Mouse (Mus musculus) embryonic facial prominence, embryonic 11.5 days (tissue): ENCODE results near the gene Scyl2. TPM values are rescaled to one million over a fixed set of nuclear protein-coding genes. Genes with fewer than 3 reads are reported as not detected.
"Not testable (repeated sequence)": the region's sequence is repeated elsewhere in the genome, so short reads cannot be mapped to it uniquely, and the experiment has no call there.

Experiments
- ATAC-seq: fragments of 200-750 bp; cut with Nextera tagmentation; replicated peaks from 2 replicates; pipeline ENCODE4 v1.8.0; 2017; ENCODE audit warnings: low read depth; ENCODE audit not compliant: insufficient number of reproducible peaks, low FRiP score, low TSS enrichment
- DNase-seq: peaks from one replicate; pipeline ENCODE4 v3.0.0-alpha.2; 2015; ENCODE audit warnings: low spot score
- H3K27ac ChIP-seq: fragments of 300-500 bp; sonication (generic); replicated peaks from 2 replicates; pipeline ENCODE4 v1.5.1; 2014; ENCODE audit warnings: mild to moderate bottlenecking, low read depth, low read length, control low read depth
- H3K27me3 ChIP-seq: fragments of 300-500 bp; sonication (generic); 2 replicates; pipeline ENCODE4 v1.6.1; 2014; ENCODE audit warnings: mild to moderate bottlenecking, low read length, moderate library complexity, mixed read lengths; ENCODE audit not compliant: control insufficient read depth, insufficient read depth
- H3K36me3 ChIP-seq: fragments of 300-500 bp; sonication (generic); replicated peaks from 2 replicates; pipeline ENCODE4 v1.6.1; 2014; ENCODE audit warnings: low read depth, mild to moderate bottlenecking, low read length, moderate library complexity, mixed read lengths; ENCODE audit not compliant: control insufficient read depth, insufficient read depth
- H3K4me1 ChIP-seq: fragments of 300-500 bp; sonication (generic); 2 replicates; pipeline ENCODE4 v1.6.1; 2014; ENCODE audit warnings: low read length, mixed read lengths; ENCODE audit not compliant: control insufficient read depth, insufficient read depth
- H3K4me2 ChIP-seq: fragments of 300-500 bp; sonication (generic); 2 replicates; pipeline ENCODE4 v1.6.1; 2014; ENCODE audit warnings: low read depth, mild to moderate bottlenecking, control low read depth, low read length, moderate library complexity
- H3K4me3 ChIP-seq: fragments of 300-500 bp; sonication (generic); 2 replicates; pipeline ENCODE4 v1.5.1; 2014; ENCODE audit warnings: low read depth, low read length, control low read depth
- H3K9ac ChIP-seq: fragments of 300-500 bp; sonication (generic); replicated peaks from 2 replicates; pipeline ENCODE4 v1.6.1; 2014; ENCODE audit warnings: mild to moderate bottlenecking, control low read depth, low read length
- H3K9me3 ChIP-seq: fragments of 300-500 bp; sonication (generic); replicated peaks from 2 replicates; pipeline ENCODE4 v1.6.1; 2016; ENCODE audit warnings: mild to moderate bottlenecking, low read length, inconsistent platforms, mixed read lengths; ENCODE audit not compliant: control insufficient read depth
- WGBS: fragments of 180-500 bp; shearing (Covaris S2); extraction: QIAGEN DNeasy Blood & Tissue Kit; methylation state at CpG from one replicate; pipeline ENCODE4 v1.1.7; 2014; 5-methylcytosine and 5-hydroxymethylcytosine counted together
- polyA plus RNA-seq: library from polyadenylated mRNA; unstranded; fragments of >200 nt; fragmentation: Nextera tagmentation; extraction: Ambion mirVana; gene quantifications from 2 replicates; pipeline ENCODE4 v1.2.1, GENCODE M21; 2014

Scyl2 gene
- polyA plus RNA-seq, 1 experiment from 2014 or later, result 30.6 TPM

DNA sequence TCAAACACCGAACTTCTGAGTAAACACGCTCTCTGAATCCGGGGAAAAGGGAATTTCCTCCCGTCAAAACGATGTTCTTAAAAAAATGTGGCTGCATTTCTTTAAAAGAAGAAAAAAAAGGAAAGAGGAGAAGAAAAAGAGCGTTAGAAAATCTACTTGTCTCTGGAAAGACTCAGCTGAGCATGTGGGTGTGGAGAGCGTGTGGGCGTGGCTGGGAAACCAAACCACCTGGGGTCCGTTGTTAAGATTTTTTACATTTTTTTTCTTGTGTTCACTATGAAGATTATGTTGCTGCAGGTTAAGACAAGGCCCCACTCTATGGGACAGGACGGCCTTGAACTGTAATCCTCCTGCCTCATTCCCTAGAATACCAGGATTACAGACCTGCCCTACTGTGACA, 28.8 kb upstream of the Scyl2 start:
- Histone ChIP-seq H3K36me3 (no peaks in the 10 kb centered on the region), H3K4me1 (no peaks in the 10 kb centered on the region), H3K4me2 (no peak overlapping the region), H3K27ac (no peak overlapping the region), H3K4me3 (no peak overlapping the region), H3K9me3 (no peaks in the 10 kb centered on the region), H3K27me3 (no peaks in the 10 kb centered on the region), H3K9ac (no peak overlapping the region)
- DNase-seq (no peak), ATAC-seq (no peak)
- 93% methylated on average over 10 of the region's 10 CpGs for WGBS

DNA sequence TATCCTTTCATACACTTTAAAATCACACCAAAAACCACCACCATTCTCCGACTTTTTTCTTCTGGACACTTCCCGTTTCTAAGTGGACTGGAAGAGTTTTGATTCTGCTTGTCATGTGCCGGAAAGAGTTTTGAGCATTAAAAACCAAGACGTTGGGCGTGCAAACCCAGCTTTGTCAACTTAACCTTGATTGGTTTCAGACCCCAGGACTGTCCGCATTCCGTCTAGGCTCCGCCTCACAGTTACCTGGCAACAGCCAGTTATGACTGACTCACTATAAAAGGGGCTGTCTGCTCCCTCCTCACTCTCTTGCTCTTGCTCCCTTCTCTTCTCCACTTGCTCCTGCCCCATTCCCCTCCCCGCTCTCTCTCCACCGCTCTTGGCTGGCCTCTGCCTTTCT, 22.6 kb upstream of the Scyl2 start:
- Histone ChIP-seq H3K9ac (no peak overlapping the region), H3K27me3 (no peaks in the 10 kb centered on the region), H3K4me2 (no peak overlapping the region), H3K4me3 (no peak overlapping the region), H3K36me3 (no peaks in the 10 kb centered on the region), H3K9me3 (no peaks in the 10 kb centered on the region), H3K4me1 (no peaks in the 10 kb centered on the region), H3K27ac (no peak overlapping the region)
- DNase-seq (peak; percentile 62), ATAC-seq (peak; percentile 66; the same call in 1 of the 2 replicates)
- WGBS, result 34% methylated on average over 10 of the region's 10 CpGs

DNA sequence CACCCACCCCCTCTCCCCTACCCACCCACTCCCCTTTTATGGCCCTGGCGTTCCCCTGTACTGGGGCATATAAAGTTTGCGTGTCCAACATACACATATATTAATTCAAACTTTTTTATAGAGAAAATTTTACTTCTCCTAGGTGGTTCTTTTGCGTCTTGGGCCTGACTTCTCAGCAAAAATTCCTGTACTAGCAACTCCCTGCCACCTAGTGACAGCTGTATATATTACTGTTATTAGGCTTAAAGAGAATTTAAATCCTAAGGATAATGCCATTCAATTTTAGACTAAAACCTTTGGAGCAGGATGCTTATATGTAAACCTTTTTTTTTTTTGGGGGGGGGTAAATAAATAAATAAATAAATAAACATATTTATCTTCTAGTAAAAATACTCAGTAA, 21.3 kb upstream of the Scyl2 start:
- no peaks in the 10 kb centered on the region for H3K27me3 ChIP-seq
- DNase-seq, result no peak
- H3K9ac ChIP-seq, result no peak overlapping the region
- no peak overlapping the region for H3K4me3 ChIP-seq
- WGBS, result 85% methylated on average over 3 of the region's 3 CpGs
- no peaks in the 10 kb centered on the region for H3K36me3 ChIP-seq
- no peaks in the 10 kb centered on the region for H3K4me1 ChIP-seq
- no peaks in the 10 kb centered on the region for H3K9me3 ChIP-seq
- no peak overlapping the region for H3K27ac ChIP-seq
- no peak for ATAC-seq
- H3K4me2 ChIP-seq, result no peak overlapping the region

DNA sequence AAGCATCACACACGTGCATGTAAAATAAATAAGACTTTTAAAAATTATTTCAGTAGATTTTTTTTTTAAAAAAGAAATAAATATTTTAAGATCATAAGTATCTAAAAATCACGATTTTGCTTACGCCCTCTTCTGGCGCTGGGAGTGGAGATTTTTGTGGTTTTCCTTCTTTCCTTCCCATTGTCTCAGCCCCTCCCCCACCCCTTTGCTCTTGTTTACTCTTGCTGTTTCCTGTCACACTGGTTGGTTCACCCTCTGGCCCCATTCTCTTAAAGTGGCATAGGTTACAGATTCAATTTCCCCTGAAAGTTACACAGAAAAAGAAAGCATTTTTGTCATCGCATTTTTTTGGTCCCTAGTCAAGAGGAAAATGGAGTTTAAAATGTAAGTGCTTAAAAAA, 17.0 kb upstream of the Scyl2 start:
- no peak overlapping the region for H3K4me2 ChIP-seq
- H3K4me3 ChIP-seq, result no peak overlapping the region
- H3K9me3 ChIP-seq, result no peaks in the 10 kb centered on the region
- no peak overlapping the region for H3K9ac ChIP-seq
- DNase-seq (peak; percentile 42), ATAC-seq (no peak)
- no peaks in the 10 kb centered on the region for H3K36me3 ChIP-seq
- 46% methylated on average over 5 of the region's 5 CpGs for WGBS
- H3K27me3 ChIP-seq, result no peaks in the 10 kb centered on the region
- no peaks in the 10 kb centered on the region for H3K4me1 ChIP-seq
- H3K27ac ChIP-seq, result no peak overlapping the region

DNA sequence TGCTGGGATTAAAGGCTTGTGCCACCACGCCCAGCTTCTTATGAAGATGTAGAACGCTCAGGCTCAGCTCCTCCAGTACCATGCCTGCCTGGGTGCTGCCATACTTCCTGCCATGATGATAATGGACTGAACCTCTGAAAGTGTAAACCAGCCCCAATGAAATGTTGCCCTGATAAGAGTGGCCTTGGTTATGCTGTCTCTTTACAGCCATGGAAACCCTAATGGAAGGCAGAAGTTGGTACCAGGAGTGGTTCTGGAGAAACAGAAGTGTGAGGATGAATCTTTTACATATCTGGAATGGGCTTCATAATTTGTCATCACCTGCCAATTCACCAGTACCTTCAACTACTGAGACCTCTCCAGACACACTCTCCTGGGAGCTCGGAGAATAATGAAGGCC, 11.9 kb upstream of the Scyl2 start:
- Histone ChIP-seq H3K4me1 (no peaks in the 10 kb centered on the region), H3K9ac (no peak overlapping the region), H3K4me2 (no peak overlapping the region), H3K27me3 (no peaks in the 10 kb centered on the region), H3K4me3 (no peak overlapping the region), H3K9me3 (no peaks in the 10 kb centered on the region), H3K27ac (no peak overlapping the region), H3K36me3 (no peaks in the 10 kb centered on the region)
- DNase-seq, result no peak
- 97% methylated on average over 3 of the region's 3 CpGs for WGBS
- no peak for ATAC-seq

- H3K9ac ChIP-seq, H3K27ac ChIP-seq, H3K9me3 ChIP-seq, H3K4me1 ChIP-seq, H3K36me3 ChIP-seq, H3K27me3 ChIP-seq, H3K4me2 ChIP-seq, H3K4me3 ChIP-seq, ATAC-seq, DNase-seq: not testable (repeated sequence)
- WGBS, result 72% methylated on average over 2 of the region's 2 CpGs
These were observed 10.2 kb upstream of the Scyl2 start for GRCm38 (mm10) chr10:89696270-89696669.

DNA sequence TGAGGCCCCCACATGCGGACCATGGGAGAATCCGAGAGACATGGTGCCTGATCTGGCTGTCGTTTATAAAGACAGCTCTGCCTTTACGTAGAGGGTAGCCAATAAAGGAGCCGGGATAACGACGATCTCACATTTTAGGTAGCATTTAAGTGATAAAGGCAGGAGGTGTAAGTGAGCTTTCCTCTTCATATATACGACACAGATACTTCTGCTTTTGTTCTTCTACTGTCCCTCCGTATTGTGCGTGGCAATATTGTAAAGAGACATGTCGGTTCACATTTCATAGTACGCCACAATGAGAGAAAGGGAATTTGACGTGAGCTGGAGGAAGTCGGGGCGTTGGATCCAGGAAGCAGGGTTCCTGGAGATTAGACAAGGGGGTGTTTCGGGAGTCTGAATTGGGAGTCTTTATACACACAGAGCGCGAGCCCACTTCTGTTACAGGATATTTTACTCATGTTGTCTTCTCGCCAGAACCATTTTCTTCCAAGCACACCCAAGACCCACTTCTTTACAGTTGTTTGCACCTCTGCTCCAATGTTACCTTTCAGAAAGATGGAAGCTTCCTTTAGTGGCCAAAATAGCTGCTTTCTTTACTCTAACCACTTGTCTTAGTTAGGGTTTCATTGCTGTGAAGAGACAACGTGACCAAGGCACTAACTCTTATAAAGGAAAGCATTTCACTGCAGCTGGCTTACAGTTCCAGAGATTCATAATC, 9.3 kb upstream of the Scyl2 start:
- DNase-seq, result no peak
- no peak for ATAC-seq

GRCm38 (mm10) chr10:89690021-89690420, 3.9 kb upstream of the Scyl2 start:
- Histone ChIP-seq H3K4me3 (no peak overlapping the region), H3K4me1 (no peaks in the 10 kb centered on the region), H3K27me3 (no peaks in the 10 kb centered on the region), H3K9me3 (no peaks in the 10 kb centered on the region), H3K9ac (no peak overlapping the region), H3K4me2 (no peak overlapping the region), H3K27ac (no peak overlapping the region), H3K36me3 (no peaks in the 10 kb centered on the region)
- DNase-seq (no peak), ATAC-seq (no peak)
- WGBS, result 48% methylated on average over 8 of the region's 8 CpGs

More for the DNA sequence above, 9.3 kb upstream of the Scyl2 start:
- H3K4me3 ChIP-seq, result no peak overlapping the region
- no peaks in the 10 kb centered on the region for H3K27me3 ChIP-seq
- no peak overlapping the region for H3K27ac ChIP-seq
- no peak overlapping the region for H3K4me2 ChIP-seq
- no peaks in the 10 kb centered on the region for H3K4me1 ChIP-seq
- 83% methylated on average over 20 of the region's 20 CpGs for WGBS
- H3K9me3 ChIP-seq, result no peaks in the 10 kb centered on the region
- no peak overlapping the region for H3K9ac ChIP-seq
- no peaks in the 10 kb centered on the region for H3K36me3 ChIP-seq
